Mouse (Mus musculus): Measurements from ENCODE around the gene Srebf2.
A peak's percentile ranks its signal among the peaks of the same experiment; 100 is the strongest.

Srebf2 gene

GRCm38 (mm10) chr15:82207105-82207459 is 60.1 kb downstream of the Srebf2 start:
- no peak for DNase-seq (ENCODE audit: low read depth, low spot score)

DNA sequence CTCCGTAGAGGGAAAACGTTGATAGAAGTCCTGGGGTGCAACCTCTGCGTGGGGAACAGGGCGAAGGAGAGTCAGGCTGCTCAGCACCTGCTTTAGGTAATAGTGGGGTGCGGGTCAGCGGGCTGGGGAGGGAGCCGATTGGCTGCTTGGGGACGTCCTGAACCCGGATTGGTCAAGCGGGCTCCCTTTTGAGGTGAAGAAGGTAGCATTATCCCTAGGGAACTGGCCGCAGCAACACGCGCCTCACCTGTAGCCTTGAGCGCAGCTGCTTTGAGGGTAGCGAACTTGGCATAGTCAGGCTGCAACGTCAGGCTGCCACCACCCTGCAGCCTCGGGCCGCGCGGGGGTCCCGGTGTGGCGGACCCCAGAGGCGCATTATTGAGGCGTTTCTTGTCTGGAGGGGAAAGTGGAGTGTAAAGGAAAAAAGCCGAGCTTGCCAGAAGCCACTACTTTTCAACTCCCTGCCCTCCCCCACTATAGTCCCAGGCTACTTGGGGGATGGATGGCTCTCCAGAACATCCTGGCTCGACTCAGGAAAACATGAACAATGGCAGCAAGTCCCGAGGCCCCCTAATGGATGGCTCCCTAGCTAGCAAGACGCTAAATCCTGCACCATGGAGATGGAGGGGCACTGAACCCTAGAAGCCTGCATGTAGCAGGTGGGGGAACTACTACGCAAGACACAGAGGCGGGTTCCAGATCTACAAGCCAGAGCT is 60.7 kb downstream of the Srebf2 start:
- DNase-seq (ENCODE audit: low read depth, low spot score) = no peak

DNA sequence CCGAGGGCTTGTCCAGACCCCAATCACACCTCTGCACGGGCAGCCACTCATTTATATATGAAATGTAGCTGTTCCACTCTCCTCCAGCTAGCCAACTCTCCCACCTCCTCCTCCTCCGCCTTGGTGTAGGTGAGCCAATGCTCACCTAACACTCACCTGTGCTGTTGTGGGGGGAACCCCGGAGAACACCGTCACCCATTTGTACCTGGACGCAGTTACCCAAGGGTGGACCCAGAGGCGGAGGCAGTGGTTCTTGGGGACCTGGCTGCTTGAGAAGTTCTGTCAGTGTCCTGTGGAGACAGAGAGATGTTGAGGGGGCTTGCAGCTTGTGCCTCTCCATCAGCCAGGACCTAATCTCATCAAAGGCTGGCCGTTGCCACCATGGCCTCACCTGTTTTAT is 61.3 kb downstream of the Srebf2 start:
- DNase-seq (ENCODE audit: low read depth, low spot score) = no peak

- no peak for DNase-seq (ENCODE audit: low read depth, low spot score)
These were observed 62.5 kb downstream of the Srebf2 start for GRCm38 (mm10) chr15:82209295-82210050.

DNA sequence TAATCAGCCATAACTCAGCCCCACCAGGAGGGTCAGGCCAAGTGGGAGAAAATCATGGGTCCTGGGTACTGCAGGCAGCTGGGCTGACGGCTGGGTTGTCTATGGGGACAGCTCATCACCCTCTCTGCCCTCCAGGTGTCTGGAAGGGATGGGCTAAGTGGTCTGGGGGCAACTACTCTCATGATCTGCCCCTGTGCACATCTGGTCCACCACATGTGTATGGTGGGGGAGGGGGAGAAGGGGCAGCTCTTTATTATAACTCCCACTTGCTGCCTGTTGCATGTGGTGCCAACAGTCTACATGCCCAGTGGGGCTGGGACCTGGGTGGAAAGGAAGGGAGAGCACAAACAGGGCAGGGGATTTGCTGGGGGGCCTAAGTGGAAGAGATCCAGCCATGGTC is 63.8 kb downstream of the Srebf2 start:
- no peak for DNase-seq (ENCODE audit: low read depth, low spot score)

GRCm38 (mm10) chr15:82211281-82211680 is 64.3 kb downstream of the Srebf2 start:
- DNase-seq (ENCODE audit: low read depth, low spot score) = no peak

DNA sequence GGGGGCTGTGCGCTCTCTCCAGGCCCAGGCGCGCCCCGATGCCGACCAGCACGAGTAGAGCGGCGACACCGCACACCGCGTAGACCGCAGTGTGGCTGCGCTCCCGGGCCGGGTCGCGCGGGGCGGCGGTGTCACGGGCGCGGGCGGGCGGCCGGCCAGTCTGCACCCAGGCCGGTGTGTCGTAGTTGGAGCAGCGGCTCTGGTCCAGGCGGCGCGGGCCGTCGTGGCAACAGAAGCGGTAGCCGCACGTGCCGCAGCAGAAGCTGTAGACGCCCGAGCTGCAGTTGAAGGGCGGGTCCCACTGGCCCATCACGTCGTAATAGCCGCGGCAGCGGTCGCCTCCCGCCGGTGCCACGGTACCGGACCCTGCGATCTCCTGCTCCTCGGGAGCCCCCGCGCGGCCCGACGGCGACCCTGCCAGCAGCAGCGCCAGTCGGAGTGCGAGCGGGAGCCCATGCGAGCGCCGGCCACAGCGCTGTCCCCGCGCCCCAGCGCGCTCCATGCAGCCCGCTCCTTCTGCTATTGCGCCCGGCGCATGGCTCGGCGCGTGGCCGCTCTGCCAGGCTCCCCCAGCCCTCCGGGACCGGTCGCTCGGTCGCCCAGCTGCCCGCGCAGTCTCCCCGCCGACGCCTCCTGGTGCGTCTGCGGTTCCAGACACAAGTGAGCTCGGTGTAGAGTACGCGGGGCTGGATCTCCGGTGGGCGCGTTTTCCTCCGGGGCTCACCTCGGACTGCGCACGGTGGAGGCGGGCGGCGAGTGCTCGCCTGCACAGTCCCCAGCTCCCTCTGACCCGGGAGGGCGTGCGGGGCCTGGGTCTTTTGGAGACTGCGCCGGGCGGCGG is 65.2 kb downstream of the Srebf2 start:
- no peak for DNase-seq (ENCODE audit: low read depth, low spot score)

- DNase-seq (ENCODE audit: low read depth, low spot score) = no peak
These were observed 65.7 kb downstream of the Srebf2 start, which contains the start of gene Shisa8 for GRCm38 (mm10) chr15:82212752-82213063. TSS of gene Shisa8 (minus strand) at chr15:82212815.

DNA sequence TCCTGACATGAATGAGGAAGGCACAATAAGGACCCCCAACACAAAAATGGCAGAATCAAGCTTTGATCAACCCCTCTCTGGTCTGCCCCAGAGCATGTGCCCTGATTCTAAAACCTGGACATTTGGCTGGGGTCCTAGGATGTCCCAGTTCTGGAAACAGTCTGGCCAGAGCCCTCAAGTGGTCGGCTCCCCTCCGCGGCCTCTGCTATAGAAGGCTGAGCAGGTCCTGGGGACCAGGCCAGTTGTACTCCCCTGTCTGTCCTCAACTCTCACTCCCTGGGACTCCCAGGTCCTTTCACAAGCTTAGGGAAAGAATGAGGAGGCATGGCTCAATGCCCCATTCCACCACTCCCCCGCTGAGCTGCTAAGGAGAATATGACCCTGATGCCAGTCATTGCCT is 66.2 kb downstream of the Srebf2 start:
- DNase-seq (ENCODE audit: low read depth, low spot score) = no peak

GRCm38 (mm10) chr15:82215332-82216046 is 68.5 kb downstream of the Srebf2 start:
- DNase-seq (ENCODE audit: low read depth, low spot score) = no peak

DNA sequence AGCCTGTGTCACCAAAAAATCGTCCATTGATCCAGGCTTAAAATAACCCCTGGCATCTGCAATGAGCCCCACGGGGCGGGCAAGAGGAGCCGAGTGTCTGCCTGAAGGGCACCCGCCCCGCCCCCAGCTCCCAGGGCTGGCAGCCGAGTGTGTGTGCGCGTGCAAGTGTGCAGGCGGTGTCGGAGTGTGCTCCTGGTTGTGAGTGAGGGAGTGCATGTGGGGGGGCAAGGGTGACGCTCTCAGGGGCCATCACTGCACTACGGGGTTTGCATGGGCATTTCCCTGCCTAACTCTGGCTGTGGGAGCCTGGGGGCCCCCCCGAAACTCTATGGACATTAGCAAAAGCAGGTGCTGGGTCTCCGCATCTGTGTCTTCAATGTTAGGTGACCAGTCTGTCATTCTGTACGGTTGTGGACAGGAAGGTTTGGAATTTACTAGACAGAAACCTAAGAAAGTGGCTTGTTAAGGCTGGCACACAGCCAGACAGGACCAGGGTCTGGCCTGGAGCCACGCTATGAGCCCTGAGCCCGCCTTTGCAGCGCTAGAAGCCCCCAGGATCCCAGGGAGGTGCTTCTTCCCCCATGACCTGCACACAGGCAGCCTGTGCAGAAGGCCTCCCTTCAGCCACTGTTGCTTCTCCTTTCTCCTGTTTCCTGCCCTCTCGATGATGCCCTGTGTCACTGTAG is 69.3 kb downstream of the Srebf2 start:
- DNase-seq (ENCODE audit: low read depth, low spot score) = no peak

GRCm38 (mm10) chr15:82217039-82217438 is 70.1 kb downstream of the Srebf2 start:
- DNase-seq (ENCODE audit: low read depth, low spot score) = peak; percentile 65

DNA sequence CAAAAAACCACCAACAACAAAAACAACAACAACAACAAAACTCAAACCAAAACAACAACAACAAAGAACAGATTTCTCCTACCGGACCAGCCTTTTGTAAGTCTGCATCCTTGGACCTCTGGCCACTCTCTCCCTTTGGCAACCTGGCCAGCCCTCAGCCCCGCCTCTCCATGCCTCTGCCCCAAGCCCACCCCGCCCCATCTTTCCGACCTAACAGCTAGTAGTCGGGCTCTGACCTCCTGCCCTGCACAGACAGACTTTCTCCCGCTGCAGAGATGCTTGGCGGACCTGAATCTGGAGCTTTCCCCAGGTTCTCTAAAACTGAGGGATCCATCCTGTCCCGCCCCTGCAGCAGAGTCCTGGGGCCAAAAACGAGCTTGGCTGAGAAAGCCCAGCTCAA is 71.0 kb downstream of the Srebf2 start:
- peak; percentile 74 for DNase-seq (ENCODE audit: low read depth, low spot score)

DNA sequence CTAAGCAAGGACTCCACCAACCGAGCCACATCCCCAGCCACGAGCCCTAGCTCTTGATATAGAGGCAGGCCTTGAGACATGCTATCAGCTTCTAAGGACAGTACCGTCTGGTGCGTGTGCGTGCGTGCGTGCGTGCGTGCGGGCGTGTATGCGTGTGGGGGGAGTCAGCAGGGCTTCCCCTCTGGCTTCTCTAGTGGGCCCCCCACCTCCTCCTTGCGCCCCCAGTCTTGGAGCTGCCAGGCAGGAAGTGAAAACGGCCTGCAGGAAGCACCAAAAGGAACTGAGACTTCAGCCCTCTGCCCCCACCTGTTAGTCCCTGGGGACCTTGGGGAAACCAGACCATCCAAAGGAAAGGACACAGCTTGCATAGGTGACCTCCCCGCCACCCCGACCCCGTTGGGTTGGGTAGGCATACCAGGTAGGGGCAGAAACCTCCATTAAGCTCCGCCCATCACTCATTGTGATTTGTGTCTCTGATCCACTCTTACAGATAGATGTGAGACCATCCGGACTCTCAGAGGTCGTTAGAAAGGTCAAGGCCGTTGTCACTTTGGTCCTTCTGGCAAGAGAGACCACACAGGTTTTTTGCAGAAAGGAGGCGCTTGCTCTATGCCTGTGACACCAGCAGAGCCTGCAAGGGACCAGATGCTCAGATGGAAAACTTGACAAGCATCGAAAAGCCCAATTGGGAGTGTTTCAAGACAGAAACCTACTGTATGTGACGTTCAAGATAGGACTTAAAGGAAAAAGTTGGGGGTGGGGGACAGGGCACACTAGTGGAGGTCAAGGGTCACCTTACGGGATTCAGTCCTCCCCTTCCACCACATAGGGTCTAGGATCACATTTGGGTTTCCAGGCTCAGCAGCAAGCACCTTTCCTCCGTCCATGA is 72.0 kb downstream of the Srebf2 start:
- DNase-seq (ENCODE audit: low read depth, low spot score) = peak; percentile 97

DNA sequence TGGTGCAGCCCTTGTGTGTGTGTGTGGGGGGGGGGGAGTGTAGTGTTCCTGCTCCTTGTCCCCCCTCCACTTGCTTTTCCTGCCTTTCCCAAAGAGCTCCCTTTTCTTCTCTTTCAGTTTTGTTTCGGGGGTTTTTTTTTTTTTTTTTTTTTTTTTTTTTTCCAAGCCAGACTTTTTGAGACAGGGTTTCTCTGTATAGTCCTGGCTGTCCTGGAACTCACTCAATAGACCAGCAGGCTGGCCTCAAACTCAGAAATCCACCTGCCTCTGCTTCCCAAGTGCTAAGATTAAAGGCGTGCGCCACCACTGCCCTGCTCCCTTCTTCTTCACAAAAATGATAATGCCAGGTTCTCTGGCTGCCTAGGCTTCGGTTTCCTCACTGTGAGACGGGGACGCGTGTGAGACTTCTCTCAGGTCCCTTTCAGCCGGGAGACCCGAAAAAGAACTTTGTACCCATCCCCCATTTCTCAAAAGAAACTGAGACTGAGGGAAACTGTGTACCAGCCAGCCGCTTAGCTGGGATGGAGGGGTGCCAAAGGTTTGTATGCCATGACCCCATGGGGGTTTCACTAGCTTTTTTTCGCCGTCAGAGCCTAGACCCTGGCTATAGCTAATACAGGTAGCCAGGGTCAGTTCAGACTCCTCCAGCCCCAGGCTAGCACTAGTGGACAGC is 73.2 kb downstream of the Srebf2 start:
- peak; percentile 50 for DNase-seq (ENCODE audit: low read depth, low spot score)

DNA sequence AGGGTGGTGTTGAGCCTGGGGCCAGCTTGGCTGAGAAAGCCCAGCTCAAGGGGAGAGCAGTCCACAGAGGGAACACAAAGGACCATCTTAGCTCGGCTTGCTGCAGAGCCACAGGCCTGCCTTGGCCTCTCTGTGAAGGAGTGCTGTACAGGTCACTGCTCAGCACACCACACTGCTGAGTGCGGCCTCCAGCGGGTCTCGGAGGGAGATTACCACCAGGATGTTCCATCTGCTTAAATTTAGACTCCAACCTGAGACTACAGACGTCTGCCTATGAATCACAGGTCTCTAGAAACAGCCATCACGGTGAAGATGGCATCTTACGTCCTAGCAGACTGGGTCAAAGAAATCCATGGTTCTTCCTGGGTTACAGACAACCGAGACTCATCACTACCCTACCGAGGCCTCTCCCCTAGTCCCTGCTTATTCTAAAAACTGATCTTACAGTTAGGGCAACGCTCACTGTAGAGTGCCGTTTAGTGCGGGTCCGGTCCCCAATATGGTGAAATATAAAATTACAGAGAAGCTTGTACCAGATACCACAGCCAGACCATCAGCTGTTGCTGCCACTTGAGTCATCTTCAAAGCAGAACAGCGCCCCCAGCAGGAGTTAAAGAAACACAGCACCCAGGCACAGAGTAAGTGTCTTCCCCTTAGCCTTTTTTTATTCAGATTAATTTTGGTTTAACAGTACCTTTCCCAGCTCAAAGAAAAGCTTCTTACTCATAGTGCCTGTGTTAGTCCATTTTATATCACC is 74.3 kb downstream of the Srebf2 start:
- peak; percentile 87 for DNase-seq (ENCODE audit: low read depth, low spot score)

DNA sequence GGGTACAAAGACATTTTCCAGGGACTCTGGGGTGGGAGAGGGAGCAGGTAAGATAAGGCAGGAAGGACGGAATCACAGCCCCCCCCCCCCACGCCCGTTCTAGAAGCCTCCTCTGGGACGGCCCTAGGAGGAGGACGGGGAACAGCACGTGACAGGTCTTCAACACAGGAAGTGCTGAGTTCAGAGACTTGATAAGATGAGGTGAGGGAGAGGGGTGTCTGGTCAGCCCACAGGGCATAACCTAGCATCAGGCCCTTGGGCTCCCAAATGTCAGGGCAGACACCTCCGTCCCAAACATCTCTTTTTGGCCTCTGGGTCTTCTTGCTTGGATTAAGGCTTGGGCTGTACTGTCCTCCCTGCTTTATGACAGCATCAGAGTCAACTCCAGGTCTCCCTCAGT is 76.3 kb downstream of the Srebf2 start:
- peak; percentile 63 for DNase-seq (ENCODE audit: low read depth, low spot score)

DNA sequence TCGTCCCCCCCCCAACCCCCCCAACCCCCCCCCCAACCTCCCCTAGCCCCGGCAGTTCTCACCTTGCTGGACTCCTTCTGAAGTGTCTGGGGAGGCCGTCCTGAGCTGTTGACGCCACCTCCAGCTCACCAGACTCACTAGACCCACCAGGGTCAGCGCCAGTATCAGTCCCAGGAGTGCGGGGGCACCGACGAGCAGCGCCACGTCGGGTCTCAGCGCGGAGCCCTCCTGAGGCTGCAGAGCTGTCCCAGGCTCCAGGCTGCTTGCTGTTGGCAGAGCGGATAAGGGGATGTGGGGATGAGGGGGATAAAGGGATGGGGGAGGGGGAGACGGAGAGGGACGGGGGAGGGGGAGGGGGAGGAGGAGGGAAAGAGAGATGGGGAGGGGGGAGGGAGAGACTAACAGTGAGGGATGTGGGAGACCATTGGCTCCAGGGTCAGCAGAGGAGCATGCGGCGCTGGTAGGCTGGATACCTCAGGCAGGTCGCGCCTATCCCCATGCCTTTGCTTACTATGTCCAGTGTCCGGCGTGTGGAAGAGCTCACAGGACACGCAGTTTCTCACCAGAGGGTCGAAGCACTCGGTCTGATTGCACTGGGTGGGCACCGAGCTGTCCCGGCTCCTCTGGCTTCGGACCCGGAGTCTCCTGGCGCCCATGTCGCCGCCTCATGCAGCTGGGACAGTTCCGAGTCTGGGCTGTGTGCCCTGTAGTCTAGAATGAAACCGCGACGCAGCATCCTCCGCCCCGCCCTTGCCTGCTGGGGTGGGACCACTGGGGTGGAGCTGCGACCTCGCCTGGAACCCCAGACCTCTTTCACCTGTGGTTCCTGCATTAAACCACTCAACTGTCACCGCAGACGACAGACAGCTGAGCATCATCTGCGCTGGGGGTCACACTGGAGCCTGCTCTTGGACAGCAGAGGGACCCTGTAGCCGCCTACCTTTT is 76.9 kb downstream of the Srebf2 start, which contains the start of gene Tnfrsf13c:
Tnfrsf13c (minus strand) TSS at position 713 of the 945 bp plus-strand sequence.
- DNase-seq (ENCODE audit: low read depth, low spot score) = peak; percentile 92
